Mouse (Mus musculus) layer of hippocampus, postnatal 14 days (tissue): Measurements from ENCODE around the gene Cfap46. TPM values are rescaled to one million over a fixed set of nuclear protein-coding genes. Genes with fewer than 3 reads are reported as not detected.
"Not testable (repeated sequence)": the region's sequence is repeated elsewhere in the genome, so short reads cannot be mapped to it uniquely, and the experiment has no call there.

Experiments used
- DNase-seq, 2 experiments: peaks; one replicate each; pipeline ENCODE4 v3.0.0; 2021 to 2022; ENCODE audit warnings: low spot score in 2 of 2, mixed read lengths in 1 of 2
- total RNA-seq, 2 experiments: library from RNA; stranded (reverse); gene quantifications; 2 replicates each; pipeline ENCODE4 v1.2.3; 2021

The Cfap46 gene
- total RNA-seq, 2 experiments from 2014 or later = 2.2 to 3.3 TPM

DNA sequence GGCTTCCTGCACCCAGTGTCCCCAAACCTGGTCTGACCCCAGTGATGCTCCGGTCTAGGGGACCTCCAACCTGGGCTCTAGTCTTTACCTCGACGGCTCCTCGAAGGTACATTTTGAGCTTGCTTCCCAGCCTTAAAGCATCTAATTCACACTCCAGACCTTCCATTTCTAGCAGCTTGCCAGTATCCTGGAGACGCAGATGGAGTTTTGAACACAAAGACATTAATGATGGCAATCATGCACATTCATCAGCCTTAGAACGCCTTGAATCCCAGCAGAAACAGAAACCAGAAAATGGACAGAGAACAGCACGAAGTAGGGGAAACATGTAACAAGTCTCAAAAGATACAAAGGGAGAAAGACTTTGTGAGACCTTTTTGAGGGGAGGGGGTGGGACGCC lies 16.7 kb downstream of the Cfap46 start:
- DNase-seq = peak; percentile 18 to 45

GRCm38 (mm10) chr7:139663318-139663717 lies 20.3 kb downstream of the Cfap46 start:
- DNase-seq = no peak

DNA sequence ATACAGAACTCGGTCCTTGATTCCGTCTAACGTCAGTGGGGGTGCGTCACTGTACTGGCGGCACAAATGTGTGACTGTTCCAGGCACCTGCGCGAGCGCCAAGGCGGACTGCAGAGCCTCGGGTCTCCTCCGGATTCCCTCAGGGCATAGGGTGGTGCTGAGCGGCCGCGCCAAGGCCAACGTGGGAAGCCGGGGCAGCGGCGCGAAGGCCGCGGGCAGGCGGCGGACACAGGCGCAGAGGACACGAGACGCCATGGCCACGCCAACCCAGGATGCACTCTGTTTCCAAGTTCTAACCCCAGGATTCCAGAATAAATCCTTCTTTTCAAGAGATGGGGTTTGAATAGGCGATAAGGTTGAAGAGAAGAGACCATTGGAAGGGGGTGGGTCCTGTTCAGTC lies 23.7 kb downstream of the Cfap46 start:
- not testable (repeated sequence) for DNase-seq

GRCm38 (mm10) chr7:139649698-139650097 lies 33.9 kb downstream of the Cfap46 start:
- DNase-seq = no peak

DNA sequence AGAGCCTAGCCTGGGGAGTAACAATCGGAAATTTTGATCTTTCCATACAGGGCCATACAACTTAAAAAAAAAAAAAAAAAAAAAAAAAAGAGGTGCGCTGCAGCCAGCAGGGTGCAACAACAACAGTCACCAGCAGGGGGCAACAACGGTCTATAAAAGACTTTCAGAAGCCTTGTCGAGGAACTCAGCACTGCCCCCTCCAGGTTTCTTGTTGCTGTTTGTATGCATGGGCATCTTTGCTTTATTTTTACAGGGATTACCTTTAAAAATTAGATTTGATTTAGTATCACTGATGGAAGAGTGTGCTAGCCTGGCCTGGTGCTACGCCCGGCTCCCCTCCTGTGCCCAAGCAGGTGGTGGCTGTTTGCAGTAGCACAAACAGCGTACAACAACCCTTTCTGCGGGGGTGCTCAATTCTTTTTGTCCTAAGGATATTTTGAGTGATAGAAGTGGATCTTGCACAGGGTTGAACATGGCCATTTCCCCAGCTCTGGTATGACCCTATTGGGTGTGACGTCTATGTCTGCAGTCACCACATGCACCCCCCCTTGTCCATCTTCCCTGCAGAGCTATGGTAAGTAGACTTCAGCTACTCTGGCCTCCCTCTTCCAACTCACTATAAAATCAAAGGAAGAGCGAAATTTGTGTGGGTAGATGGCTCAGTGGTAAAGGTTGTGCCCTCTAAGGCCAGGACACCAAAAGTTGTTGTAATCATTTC lies 35.4 kb downstream of the Cfap46 start:
- DNase-seq = peak; percentile 91 to 94

DNA sequence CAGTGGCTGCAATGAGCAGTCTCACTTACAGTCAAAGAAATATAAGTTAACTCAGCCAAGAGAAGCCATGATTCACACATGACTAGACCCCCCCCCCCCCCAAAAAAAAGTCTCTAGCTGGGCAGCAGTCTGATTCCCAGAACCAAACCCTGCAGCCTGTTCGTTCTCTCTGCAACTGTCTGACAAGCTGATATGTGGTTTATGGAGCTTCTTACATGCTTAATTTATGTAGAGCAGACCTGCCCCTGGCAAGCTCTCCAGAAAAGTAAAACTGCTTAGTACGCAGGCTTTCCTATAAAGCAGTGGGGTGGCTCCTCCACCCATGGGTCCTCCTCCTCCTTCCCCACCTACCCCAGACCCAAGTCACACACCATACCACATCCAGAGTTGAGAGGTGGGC lies 50.2 kb downstream of the Cfap46 start:
- no peak for DNase-seq

DNA sequence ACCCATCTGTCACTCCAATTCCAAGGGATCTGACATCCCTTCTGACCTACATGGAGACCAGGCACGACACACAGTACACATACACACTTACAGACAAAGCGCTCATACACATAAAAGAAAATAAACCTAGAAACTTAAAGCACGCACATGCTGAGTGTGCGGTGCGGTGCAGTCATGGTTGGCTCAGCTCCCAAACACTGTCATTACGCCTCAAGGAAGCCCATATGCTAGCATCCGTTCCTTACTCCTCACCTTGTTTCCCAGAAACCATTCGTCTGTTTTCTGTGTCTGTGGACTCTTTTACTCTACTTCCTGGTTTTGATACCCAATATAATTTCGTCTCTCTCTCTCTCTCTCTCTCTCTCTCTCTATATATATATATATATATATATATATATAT lies 58.5 kb downstream of the Cfap46 start:
- no peak for DNase-seq

- no peak for DNase-seq
Observed at GRCm38 (mm10) chr7:139622568-139622967, 61.0 kb downstream of the Cfap46 start.

- DNase-seq = peak; percentile 74
Observed at GRCm38 (mm10) chr7:139615767-139616766, 67.5 kb downstream of the Cfap46 start.

GRCm38 (mm10) chr7:139610328-139610727 lies 73.3 kb downstream of the Cfap46 start:
- no peak for DNase-seq

DNA sequence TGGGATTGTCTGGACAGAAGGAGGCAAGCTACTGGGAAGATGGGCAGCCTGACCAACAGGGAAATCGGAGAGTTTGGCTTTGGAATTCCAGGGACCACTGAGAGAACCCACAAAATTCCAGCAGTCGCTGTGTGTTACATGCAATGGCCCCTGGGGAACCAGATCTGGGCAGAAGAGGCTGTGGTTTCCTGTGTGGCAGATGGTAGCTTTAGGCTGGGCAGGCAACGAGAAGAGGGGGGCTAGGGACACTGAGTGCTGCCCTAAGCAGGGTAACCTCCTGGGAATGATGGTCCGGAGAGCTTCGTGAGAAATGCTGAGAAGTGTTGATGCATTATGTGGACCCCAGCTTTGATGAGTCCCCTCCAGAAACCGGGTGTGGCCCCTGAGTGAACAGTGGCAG lies 87.8 kb downstream of the Cfap46 start:
- no peak for DNase-seq

DNA sequence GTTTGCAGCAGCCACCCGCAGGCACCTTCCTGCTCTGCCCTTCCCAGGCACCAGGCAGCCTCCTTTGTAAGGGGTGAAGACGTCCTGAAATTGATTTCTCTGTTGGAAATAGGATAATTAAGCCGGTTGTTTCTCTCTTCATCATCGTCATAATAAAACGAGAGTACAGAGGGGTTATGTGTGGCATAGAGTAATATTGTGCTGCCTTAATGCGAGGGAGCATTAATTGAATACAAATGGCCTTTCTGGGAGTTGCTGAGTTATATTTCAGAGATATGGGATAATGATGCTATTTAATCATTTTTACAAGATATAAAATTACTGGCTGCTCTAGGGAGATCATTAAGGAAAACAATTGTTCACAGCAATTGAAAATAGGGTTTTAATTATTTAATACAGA lies 88.3 kb downstream of the Cfap46 start:
- DNase-seq = no peak

DNA sequence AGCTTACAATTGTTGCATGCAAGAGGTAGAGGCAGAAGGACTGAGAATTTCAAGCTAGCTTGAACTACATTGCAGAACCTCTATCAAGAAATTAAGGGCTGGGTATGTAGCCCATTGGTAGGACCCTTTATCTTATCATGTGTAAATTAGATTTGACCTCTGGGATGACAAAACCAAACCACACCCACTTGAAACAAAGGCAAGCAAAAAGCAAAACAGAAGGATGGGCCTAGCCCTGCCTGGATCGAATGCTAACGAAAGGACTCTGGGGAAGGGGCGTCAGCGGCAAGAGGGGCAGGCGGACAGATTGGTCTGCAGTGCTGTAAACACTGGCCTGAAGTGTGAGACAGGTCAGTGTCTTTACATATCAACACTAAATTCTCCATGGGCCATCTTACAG lies 92.3 kb downstream of the Cfap46 start:
- DNase-seq = no peak

- DNase-seq = peak in 1 of 2 experiments; percentile 41
Observed at GRCm38 (mm10) chr7:139590302-139590701, 93.3 kb downstream of the Cfap46 start.

GRCm38 (mm10) chr7:139587919-139588318 lies 95.7 kb downstream of the Cfap46 start:
- DNase-seq = no peak

DNA sequence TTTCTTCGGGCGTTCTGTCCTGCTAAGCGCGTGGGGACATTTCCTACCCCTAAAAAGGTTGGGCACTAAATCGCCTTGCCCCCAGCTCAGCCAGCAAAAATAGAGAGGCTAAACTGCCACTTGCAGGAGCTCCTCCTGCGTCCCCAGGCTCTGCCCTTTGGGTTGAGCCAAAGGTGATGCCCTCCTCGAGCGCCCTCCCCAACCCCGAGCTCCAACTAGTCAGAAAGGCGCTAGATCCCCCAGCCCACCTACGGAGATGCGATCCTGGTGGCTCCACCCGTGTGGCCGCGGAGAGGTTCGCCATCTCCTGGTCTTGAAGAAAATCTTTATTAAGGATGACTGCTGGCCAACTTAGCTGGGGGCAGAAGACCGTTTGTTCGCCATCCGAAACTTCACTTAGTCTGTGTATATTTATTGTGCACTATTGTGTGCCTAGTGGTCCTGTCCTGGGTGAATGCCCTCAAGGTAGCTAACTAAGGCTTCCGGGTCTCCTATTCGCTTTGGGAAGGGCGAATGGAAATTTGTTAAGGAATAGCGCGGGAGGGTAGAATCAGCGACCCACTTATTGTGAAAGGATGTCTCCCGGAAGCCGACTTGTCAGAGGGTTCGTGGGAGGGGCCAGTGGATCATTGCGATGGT lies 98.3 kb downstream of the Cfap46 start:
- DNase-seq = no peak

DNA sequence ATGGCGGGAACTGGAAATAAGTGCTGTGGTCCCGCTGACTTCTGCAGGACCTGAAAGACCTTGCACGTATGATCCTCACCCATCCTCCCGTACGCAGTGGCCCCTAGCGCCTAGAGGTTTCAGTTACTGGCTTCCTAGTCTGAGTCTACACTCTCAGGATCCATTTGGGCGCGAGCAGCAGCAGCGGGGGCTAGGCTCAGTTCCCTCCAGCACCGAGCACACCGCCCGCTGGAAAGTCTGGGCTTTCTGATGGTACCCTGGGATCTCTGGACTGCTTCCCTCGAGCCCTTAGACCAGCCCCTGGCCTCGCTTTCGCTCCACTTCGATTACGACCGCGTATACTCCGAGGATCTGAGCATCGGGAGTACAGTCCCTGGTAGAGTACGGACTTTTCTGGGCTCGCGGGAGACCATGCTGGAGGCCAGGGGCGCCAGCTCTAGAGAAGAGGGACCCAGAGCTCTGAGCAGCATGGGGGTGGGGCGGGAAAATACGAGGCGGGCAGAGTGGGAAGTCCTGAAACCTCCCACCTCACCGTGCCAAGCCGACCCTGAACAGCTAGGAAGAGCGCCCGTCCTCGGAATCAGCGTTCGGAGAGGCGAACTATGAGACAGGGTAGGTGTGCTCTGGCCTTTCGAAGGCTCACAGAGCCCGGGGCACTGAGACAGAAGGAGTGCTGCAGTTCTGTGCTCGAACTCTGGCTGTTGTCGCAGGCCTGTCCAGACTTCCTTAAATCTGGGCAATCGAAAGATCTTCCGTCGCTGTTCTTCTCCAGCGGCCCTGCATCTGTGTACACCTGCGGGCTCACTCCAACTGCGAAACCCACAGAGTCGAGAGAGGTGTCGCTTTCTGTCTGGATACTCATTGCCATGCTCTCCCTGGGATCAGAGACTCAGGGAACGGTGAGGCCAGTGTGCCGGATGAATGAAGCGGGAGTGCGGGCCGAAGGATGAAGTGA lies 99.1 kb downstream of the Cfap46 start:
- DNase-seq = peak in 1 of 2 experiments; percentile 41

DNA sequence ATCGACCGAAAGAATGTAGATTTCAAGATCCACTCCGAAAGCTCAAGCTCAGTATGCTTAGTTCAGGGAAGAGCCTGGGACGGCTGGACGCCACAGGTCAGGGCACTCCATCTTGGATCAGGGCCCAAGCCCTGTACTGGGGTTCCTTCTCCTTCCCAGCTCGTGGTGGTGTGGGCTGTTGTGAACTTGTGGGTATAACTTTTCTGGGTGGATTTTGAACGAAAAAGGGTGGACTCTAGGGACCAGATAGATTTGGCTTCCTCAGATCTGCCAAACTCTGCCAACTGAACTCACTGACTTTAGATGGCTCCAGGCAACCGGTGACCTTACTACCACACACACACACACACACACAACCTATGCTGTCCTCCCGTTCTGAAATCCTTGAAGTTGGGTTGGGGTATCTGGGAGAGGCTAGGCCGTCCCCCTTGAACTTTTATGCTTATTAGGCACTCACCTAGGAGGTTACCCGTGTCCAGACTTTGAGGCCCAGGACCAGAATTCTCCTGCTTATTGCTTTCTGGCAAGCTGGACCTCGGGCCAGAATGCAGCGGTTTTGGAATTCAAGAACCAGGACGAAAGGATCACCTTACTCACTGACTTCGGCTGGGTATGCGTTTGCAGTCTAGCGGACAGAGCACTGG lies 100.4 kb downstream of the Cfap46 start:
- no peak for DNase-seq

GRCm38 (mm10) chr7:139582595-139582994 lies 101.0 kb downstream of the Cfap46 start, which contains the start of gene Nkx6-2:
Nkx6-2 (minus strand) TSS chr7:139582797.
- DNase-seq = no peak
